22 mouse cellular contexts compared by ENCODE assay signal in genomic region chr14:120877147-120877546, GRCm38 (mm10). TPM values are rescaled to one million over a fixed set of nuclear protein-coding genes. Genes with fewer than 3 reads are reported as not detected.
DNase-seq lines count a peak whose midpoint lies in the region; ATAC-seq and TF ChIP-seq lines count a peak whose summit lies in the region.
"Had no signal": no experiment of that assay in that cellular context is flagged by ENCODE, and none has a peak within 500 bp of the region (broad histone marks: within the 10 kb centered on the region; RNA-seq: fewer than 3 reads in every experiment).

No protein-coding gene starts in this region.

- no peaks in the 10 kb centered on the region for H3K36me3 ChIP-seq in liver, postnatal 0 days (replicated peaks; ENCODE audit: insufficient read depth, low read length)
- H3K36me3 ChIP-seq in liver, embryonic 11.5 days (ENCODE audit: control insufficient read depth, insufficient read depth, low read length): no peaks in the 10 kb centered on the region
- no peaks in the 10 kb centered on the region for H3K36me3 ChIP-seq in E14TG2a.4 (ENCODE audit: insufficient read depth, low read length)
- H3K36me3 ChIP-seq: embryonic facial prominence, embryonic 13.5 days; forebrain, embryonic 12.5 days; G1E; heart, embryonic 12.5 days; hindbrain, embryonic 12.5 days had no signal

- no peak overlapping the region for H3K4me3 ChIP-seq in liver, postnatal 0 days (ENCODE audit: low read depth, low read length)
- no peak overlapping the region for H3K4me3 ChIP-seq in liver, embryonic 11.5 days (ENCODE audit: low read depth, low read length)
- peak overlapping the region; percentile 23 for H3K4me3 ChIP-seq in E14TG2a.4 (replicated peaks; ENCODE audit: low read length)
- H3K4me3 ChIP-seq: embryonic facial prominence, embryonic 13.5 days; forebrain, embryonic 12.5 days; heart, embryonic 12.5 days; hindbrain, embryonic 12.5 days had no signal

- no peak for TF ChIP-seq EP300 in liver, postnatal 0 days (IDR thresholded peaks at IDR 0.05; ENCODE audit: low read depth)

- ATAC-seq in liver, postnatal 0 days: no peak
- no peak for ATAC-seq in liver, embryonic 11.5 days (replicated peaks; ENCODE audit: low FRiP score)
- ATAC-seq in granulocyte monocyte progenitor cell, adult 5-6 weeks (replicated peaks; ENCODE audit: poor library complexity, severe bottlenecking): peak; percentile 70
- ATAC-seq: forebrain, embryonic 16.5 days; hindbrain, embryonic 16.5 days; inflammation-experienced regulatory T-cells, adult 6 months had no signal

- H3K9ac ChIP-seq in liver, postnatal 0 days (replicated peaks): no peak overlapping the region
- H3K9ac ChIP-seq in liver, embryonic 11.5 days (ENCODE audit: low read depth, low read length): no peak overlapping the region
- H3K9ac ChIP-seq: embryonic facial prominence, embryonic 13.5 days; forebrain, embryonic 12.5 days; heart, embryonic 12.5 days; hindbrain, embryonic 12.5 days had no signal

- H3K4me2 ChIP-seq in liver, postnatal 0 days (ENCODE audit: low read depth, low read length): no peak overlapping the region
- no peak overlapping the region for H3K4me2 ChIP-seq in liver, embryonic 11.5 days
- H3K4me2 ChIP-seq: embryonic facial prominence, embryonic 13.5 days; forebrain, embryonic 12.5 days; heart, embryonic 12.5 days; hindbrain, embryonic 12.5 days had no signal

- H3K27ac ChIP-seq in liver, postnatal 0 days (ENCODE audit: low read depth): 0 out of 2 replicates have a peak overlapping the region, but pooled peaks have one; percentile 16
- no peak overlapping the region for H3K27ac ChIP-seq in liver, embryonic 11.5 days (ENCODE audit: low read depth, low read length)
- H3K27ac ChIP-seq: embryonic facial prominence, embryonic 13.5 days; forebrain, embryonic 12.5 days; hindbrain, embryonic 12.5 days had no signal

- TF ChIP-seq CTCF in liver, postnatal 0 days (IDR thresholded peaks at IDR 0.05; ENCODE audit: low read depth): no peak
- TF ChIP-seq CTCF in E14TG2a.4 (conservative IDR thresholded peaks at IDR 0.05; ENCODE audit: low read length): no peak

- H3K27me3 ChIP-seq in liver, postnatal 0 days (ENCODE audit: insufficient read depth, low read length): no peaks in the 10 kb centered on the region
- no peaks in the 10 kb centered on the region for H3K27me3 ChIP-seq in liver, embryonic 11.5 days (replicated peaks; ENCODE audit: control insufficient read depth, insufficient read depth, low read length)
- no peaks in the 10 kb centered on the region for H3K27me3 ChIP-seq in E14TG2a.4 (ENCODE audit: insufficient read depth, low read length)
- H3K27me3 ChIP-seq: embryonic facial prominence, embryonic 13.5 days; forebrain, embryonic 12.5 days; heart, embryonic 12.5 days; hindbrain, embryonic 12.5 days had no signal

- DNase-seq in liver, postnatal 0 days: no peak
- DNase-seq in liver, embryonic 11.5 days (ENCODE audit: low spot score): no peak
- DNase-seq in thymus, postnatal 0 days (ENCODE audit: low spot score): peak; percentile 3
- no peak for DNase-seq in thymus, postnatal 36 days
- DNase-seq in cerebellum, postnatal 36 days: no peak
- no peak for DNase-seq in kidney, adult 9 months
- DNase-seq: adrenal gland, adult 8-10 months; adrenal gland, postnatal 36 days; cerebellum, adult 11 months; cerebellum, adult 9-11 months; embryo, embryonic 11 days; gastrocnemius, postnatal 14 days had no signal

- 0 out of 2 replicates have a peak, but pooled peaks cover 2% of the 10 kb centered on the region for H3K4me1 ChIP-seq in liver, postnatal 0 days (ENCODE audit: insufficient read depth)
- H3K4me1 ChIP-seq in liver, embryonic 11.5 days (replicated peaks; ENCODE audit: control insufficient read depth, insufficient read depth, low read length): 0 out of 2 replicates have a peak, but pooled peaks cover 2% of the 10 kb centered on the region
- H3K4me1 ChIP-seq in E14TG2a.4 (replicated peaks; ENCODE audit: low read depth, low read length): peaks cover 69% of the 10 kb centered on the region
- H3K4me1 ChIP-seq: embryonic facial prominence, embryonic 13.5 days had no signal

- 26% methylated on average over 10 of the region's 10 CpGs for WGBS in liver, postnatal 0 days (ENCODE audit: insufficient replicate concordance)
- WGBS in liver, embryonic 11.5 days: 58% methylated on average over 10 of the region's 10 CpGs

- no peaks in the 10 kb centered on the region for H3K9me3 ChIP-seq in liver, postnatal 0 days (ENCODE audit: low read length)
- H3K9me3 ChIP-seq in liver, embryonic 11.5 days (ENCODE audit: control insufficient read depth, low read length): no peaks in the 10 kb centered on the region; the same call in 1 of the 2 replicates
- peaks cover 17% of the 10 kb centered on the region for H3K9me3 ChIP-seq in E14TG2a.4 (ENCODE audit: low read length)
- H3K9me3 ChIP-seq: embryonic facial prominence, embryonic 13.5 days; forebrain, embryonic 12.5 days; heart, embryonic 12.5 days had no signal

RNA-seq across cellular contexts. Expression of gene Ipo5, which starts 33.9 kb away (rescaled TPM):
- polyA plus RNA-seq in liver, postnatal 0 days (2015; fragmentation: Nextera tagmentation; extraction: Ambion mirVana): 15.6 and 17.3 TPM in 2 replicates
- 133 and 150 TPM in 2 replicates for polyA plus RNA-seq in liver, embryonic 11.5 days (2014; fragmentation: Nextera tagmentation; extraction: Ambion mirVana)
- 51.1 and 52.8 TPM in 2 replicates for polyA plus RNA-seq in thymus, postnatal 0 days (2015; fragmentation: Nextera tagmentation; extraction: Ambion mirVana)
- 120 and 133 TPM in 2 replicates for total RNA-seq in granulocyte monocyte progenitor cell, adult 5-6 weeks (2014; fragmentation: Nextera tagmentation)
- total RNA-seq in granulocyte monocyte progenitor cell, adult 5-6 weeks (2017): 203 and 215 TPM in 2 replicates
